8 mouse cellular contexts compared by ENCODE assay signal in the genomic region with DNA sequence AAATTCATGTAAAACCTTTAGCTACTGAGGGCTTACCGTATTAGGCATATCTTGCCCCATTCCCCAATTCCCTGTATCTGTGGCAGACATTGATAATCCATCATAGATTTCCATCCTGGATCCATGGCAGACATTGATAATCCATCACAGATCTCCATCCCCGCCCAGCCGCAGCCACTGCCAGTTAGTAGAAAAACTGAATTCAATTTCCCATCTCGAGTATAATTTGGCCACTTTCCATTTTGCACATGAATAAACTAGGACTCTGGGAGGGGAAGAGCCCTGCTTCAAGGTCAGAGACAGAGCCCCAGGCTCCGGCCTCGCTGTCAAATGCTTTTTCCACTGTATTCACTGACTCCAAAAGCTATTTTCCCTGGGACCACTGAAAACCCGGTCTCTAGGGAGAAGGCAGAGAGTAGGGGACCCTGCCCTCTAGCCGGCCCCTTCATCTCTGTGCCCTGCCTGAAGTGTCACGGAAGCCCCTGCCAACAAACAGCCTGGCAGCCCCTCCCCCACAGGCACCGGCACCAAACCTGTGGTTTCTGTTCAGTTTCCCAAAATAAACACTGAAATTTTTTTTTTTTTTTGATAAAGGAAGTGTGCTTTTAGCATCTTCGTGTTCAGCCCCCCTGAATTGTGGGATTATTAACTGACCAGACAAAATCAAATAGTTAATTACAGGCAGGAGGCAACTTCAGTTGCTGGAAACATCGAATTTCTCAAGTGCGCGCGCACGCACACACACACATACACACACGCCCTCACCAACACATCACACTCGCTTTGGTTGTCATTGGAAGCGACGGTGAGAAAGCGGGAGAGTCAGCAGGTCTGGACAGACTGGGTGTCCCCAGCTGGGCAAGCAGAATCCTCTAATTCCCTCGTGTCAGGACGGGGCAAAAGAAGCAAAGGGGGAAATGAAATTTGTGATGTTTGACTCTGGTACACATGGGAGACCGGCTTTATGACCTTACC. TPM values are rescaled to one million over a fixed set of nuclear protein-coding genes. Genes with fewer than 3 reads are reported as not detected.
DNase-seq lines count a peak whose midpoint lies in the region.
"Had no signal": no experiment of that assay in that cellular context is flagged by ENCODE, and none has a peak within 500 bp of the region (broad histone marks: within the 10 kb centered on the region; RNA-seq: fewer than 3 reads in every experiment).

No protein-coding gene starts in this region.

- peak overlapping the region; percentile 65 for H3K27ac ChIP-seq in forebrain, embryonic 10.5 days
- peak overlapping the region; percentile 78 for H3K27ac ChIP-seq in midbrain, embryonic 10.5 days (replicated peaks)
- H3K27ac ChIP-seq: liver, embryonic 15.5 days had no signal

- peaks cover 15% of the 10 kb centered on the region for H3K4me1 ChIP-seq in forebrain, embryonic 10.5 days
- peaks cover 16% of the 10 kb centered on the region for H3K4me1 ChIP-seq in midbrain, embryonic 10.5 days
- H3K4me1 ChIP-seq: liver, embryonic 15.5 days had no signal

- H3K27me3 ChIP-seq in forebrain, embryonic 10.5 days (ENCODE audit: poor library complexity, severe bottlenecking): no peaks in the 10 kb centered on the region
- H3K27me3 ChIP-seq in midbrain, embryonic 10.5 days (ENCODE audit: low read depth, poor library complexity, severe bottlenecking): no peaks in the 10 kb centered on the region

- DNase-seq in ovary, adult 18-20 months (ENCODE audit: low spot score): peak; percentile 41
- DNase-seq in ovary, postnatal 10 days (ENCODE audit: low spot score): no peak
- DNase-seq in forebrain, embryonic 10.5 days (ENCODE audit: extremely low spot score, low spot score): no peak
- no peak for DNase-seq in midbrain, embryonic 10.5 days (ENCODE audit: low spot score)
- peak; percentile 26 to 42 for DNase-seq in thymus, postnatal 36 days
- DNase-seq in cerebellum, adult 18-20 months: no peak
- no peak for DNase-seq in cerebellum, adult 11 months

- H3K9me3 ChIP-seq in forebrain, embryonic 10.5 days: peaks cover 14% of the 10 kb centered on the region; the same call in 1 of the 2 replicates
- peaks cover 8% of the 10 kb centered on the region for H3K9me3 ChIP-seq in midbrain, embryonic 10.5 days (replicated peaks)
- H3K9me3 ChIP-seq: liver, embryonic 15.5 days had no signal

- H3K36me3 ChIP-seq in forebrain, embryonic 10.5 days (replicated peaks): 0 out of 2 replicates have a peak, but pooled peaks cover 8% of the 10 kb centered on the region
- peaks cover 4% of the 10 kb centered on the region; the same call in 1 of the 2 replicates for H3K36me3 ChIP-seq in midbrain, embryonic 10.5 days
- H3K36me3 ChIP-seq: liver, embryonic 15.5 days had no signal

- WGBS in forebrain, embryonic 10.5 days: 67% methylated on average over 24 of the region's 24 CpGs
- 67% methylated on average over 24 of the region's 24 CpGs for WGBS in midbrain, embryonic 10.5 days

- H3K4me3 ChIP-seq in forebrain, embryonic 10.5 days: peak overlapping the region; percentile 25; the same call in 1 of the 2 replicates
- peak overlapping the region; percentile 28 for H3K4me3 ChIP-seq in midbrain, embryonic 10.5 days
- H3K4me3 ChIP-seq: liver, embryonic 15.5 days had no signal

RNA-seq across cellular contexts. Expression of a gene that starts 14.0 kb away (rescaled TPM):
- 142 and 158 TPM in 2 replicates for polyA plus RNA-seq in forebrain, embryonic 10.5 days (2016; fragmentation: Nextera tagmentation; extraction: Ambion mirVana)
- polyA plus RNA-seq in midbrain, embryonic 10.5 days (2016; fragmentation: Nextera tagmentation; extraction: Ambion mirVana): 190 and 232 TPM in 2 replicates

RNA-seq across cellular contexts. Expression of a gene that starts 50.7 kb away (rescaled TPM):
- polyA plus RNA-seq in forebrain, embryonic 10.5 days (2016; fragmentation: Nextera tagmentation; extraction: Ambion mirVana): not detected in 2 replicates
- polyA plus RNA-seq in midbrain, embryonic 10.5 days (2016; fragmentation: Nextera tagmentation; extraction: Ambion mirVana): 0.41 and 0.62 TPM in 2 replicates
- polyA plus RNA-seq: liver, embryonic 15.5 days had no signal

Comparison
In these comparisons a context has a peak if more than half of its experiments do, and no peak if none do; other contexts are left out.
1. DNase-seq: peak in ovary, adult 18-20 months (single experiment) and thymus, postnatal 36 days (2 of 2); none in ovary, postnatal 10 days (single experiment), forebrain, embryonic 10.5 days (single experiment), midbrain, embryonic 10.5 days (single experiment), cerebellum, adult 18-20 months (0 of 2) and cerebellum, adult 11 months (single experiment).